Mouse (Mus musculus) embryo, embryonic 11 days (tissue): Measurements from ENCODE around the gene Kcnd3.
A peak's percentile ranks its signal among the peaks of the same experiment; 100 is the strongest.

ENCODE experiments used
- DNase-seq: peaks from one replicate; pipeline ENCODE4 v3.0.0-alpha.2; 2015

Gene Kcnd3

GRCm38 (mm10) chr3:105466538-105466937 lies 14.4 kb downstream of the Kcnd3 start:
- DNase-seq = no peak

- DNase-seq = no peak
Measured at GRCm38 (mm10) chr3:105472564-105472963, 20.4 kb downstream of the Kcnd3 start.

DNA sequence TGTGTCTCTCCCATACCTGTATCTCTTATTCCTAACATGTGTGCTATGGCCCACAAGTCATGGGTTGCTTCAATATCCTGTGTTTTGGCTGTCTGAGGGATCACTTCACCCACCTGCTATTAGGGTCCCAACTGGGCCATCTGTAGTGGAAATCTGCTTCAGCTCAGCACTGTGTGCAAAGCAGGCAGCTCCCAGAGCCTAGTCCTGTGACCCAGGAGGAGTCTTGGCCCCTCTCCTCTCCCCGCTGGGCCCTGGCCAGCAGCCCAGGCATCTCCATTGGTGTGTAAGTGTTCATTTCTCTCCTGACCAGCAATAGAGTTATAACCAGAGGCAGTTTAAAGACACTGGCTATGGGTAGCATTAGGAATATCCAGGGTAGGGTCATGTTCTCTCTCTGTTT lies 24.3 kb downstream of the Kcnd3 start:
- DNase-seq = no peak

- DNase-seq = no peak
Measured at GRCm38 (mm10) chr3:105478876-105479275, 26.7 kb downstream of the Kcnd3 start.

DNA sequence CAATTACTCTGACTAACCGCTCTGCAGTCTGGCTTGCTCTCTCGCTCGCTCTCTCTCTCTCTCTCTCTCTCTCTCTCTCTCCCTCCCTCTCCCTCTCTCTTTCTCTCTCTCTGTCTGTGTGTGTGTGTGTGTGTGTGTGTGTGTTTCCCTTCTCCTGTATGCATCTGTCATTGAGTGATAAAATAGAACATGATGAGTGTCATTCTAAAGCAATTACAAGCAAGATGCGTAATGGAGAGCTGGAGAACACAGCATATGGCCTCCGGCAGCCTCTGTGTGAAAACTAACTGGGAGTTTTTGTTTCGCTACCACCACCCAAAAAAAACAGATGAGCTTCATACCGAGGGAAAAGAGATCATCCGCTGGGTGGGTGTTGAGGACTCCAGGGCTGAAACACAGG lies 29.3 kb downstream of the Kcnd3 start:
- DNase-seq = no peak

DNA sequence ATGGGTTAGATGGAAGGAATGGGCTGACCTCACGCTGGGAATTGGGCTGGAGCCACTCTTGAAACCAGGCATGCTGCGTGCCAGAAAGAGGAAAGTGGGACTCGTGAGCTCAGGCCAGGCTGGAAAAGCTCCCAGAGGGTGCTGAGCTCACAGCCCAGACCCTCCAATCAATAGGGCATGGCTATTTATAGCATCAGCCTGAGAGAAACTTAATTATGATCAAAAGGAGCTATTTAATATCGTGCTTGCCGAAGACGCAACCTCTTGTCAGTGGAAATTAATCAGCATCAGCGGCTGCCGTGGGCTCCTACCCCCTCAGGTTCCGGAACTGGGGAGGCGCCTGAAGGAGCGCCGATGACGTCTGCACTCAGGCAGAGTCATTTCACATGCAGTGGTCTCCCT lies 31.5 kb downstream of the Kcnd3 start:
- DNase-seq = no peak

GRCm38 (mm10) chr3:105487171-105487570 lies 35.0 kb downstream of the Kcnd3 start:
- peak; percentile 66 for DNase-seq

- DNase-seq = no peak
Measured at GRCm38 (mm10) chr3:105489607-105490006, 37.5 kb downstream of the Kcnd3 start.

DNA sequence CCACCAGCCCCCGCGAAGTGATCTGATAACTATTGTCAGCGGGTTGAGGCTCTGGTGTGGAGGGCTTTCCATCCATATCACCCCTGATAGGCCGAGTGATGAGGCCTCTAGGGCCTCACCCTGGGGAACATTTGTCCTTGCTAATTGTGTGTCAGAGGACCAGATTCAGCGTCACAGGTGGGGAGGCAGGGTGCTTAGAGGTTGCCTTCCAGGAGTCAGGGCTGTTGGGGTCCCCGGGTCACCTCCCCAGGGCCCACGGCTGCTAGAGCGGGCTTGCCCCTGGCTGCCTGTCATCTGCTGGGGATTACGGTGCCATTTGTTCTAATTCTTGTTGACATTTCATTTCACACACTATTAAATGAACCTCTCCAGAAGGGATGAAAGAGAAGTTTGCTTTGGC lies 42.8 kb downstream of the Kcnd3 start:
- DNase-seq = peak; percentile 50

DNA sequence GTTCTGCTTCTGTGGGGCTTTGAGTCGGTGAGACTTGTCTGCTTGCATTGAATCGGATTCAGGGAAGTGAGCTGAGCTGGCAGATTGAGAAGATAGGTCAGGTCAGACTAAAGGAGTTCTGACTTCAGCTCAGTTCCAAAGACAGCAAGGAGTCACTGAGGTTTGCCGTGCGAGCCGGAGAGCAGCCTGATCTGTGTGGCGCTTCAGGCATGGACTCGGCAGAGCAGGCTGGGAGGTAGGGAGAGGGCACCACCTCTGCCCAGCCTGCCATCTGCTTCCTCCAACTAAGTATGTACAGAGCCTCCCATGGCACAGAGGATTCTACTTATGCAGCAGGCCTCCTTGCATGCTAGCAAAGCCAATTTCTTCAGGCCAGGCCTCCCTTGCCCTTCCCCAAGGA lies 44.1 kb downstream of the Kcnd3 start:
- DNase-seq = no peak

DNA sequence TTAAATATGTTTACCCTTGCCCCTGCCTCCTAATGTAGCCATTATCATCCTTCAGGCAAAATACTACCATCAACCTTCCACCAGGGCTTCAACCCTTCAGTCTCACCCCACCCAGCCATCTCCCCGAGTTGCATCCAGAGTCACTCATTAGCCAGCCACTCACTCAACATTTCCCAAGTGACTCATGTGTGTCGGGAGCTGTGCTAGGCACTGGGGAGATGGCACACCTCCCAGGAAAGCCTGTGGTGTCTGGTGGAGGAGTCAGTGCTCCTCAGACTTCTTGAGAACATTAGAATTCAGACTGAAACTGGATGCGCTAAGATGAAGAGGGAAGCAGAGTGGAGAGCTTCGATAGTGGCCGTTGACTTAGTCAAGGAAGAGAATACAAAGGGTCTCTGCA lies 44.8 kb downstream of the Kcnd3 start:
- no peak for DNase-seq

GRCm38 (mm10) chr3:105501071-105501470 lies 48.9 kb downstream of the Kcnd3 start:
- no peak for DNase-seq

- DNase-seq = no peak
Measured at GRCm38 (mm10) chr3:105504272-105504671, 52.1 kb downstream of the Kcnd3 start.

DNA sequence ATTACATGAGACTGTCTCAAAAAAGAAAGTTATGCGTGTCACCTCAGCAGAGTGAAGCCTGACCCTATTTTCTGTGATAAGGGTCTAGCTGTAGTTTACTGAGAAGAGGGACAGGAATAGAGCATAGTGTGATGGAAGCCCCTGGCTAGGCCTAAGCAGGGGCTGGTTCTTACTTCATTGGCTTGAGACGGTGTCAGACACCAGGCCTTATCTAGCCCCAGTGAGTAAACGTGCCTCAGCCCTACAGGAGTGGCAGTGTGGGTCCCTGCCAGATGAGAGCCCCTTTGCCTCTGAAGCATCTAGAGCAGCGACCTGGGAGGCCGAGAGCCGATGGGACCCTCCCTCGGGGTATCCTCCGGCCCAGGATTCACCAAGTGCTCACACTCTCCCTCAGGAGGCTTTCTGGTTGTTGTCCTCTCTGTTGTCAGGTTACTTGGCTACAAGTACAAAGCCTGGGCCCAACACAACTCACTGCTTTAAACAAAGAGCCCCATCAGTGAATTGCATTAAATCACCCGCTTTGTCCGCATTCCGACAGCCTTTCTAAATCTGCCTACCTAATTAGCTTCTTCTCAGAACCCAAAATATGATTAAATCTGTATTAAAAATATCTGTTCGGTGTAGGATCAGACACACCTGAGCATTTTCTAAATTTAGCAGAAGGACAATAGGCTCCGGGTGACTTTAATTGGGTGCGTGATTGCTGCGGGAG lies 53.2 kb downstream of the Kcnd3 start:
- no peak for DNase-seq

DNA sequence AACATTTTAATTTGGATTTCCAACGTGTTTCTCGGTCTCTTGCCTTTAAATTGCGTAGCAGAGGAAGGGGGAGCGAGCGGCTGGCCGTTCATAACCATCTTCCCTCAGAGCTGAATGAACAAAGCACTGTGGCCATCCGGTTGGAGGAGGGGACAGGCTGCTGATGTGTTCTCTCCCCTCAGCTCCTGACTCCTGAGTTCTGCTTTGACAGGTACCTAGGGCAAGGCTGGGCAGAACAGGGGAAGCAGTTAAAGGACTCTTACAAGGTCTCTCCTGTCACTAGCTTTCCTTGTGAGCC lies 53.7 kb downstream of the Kcnd3 start:
- no peak for DNase-seq

DNA sequence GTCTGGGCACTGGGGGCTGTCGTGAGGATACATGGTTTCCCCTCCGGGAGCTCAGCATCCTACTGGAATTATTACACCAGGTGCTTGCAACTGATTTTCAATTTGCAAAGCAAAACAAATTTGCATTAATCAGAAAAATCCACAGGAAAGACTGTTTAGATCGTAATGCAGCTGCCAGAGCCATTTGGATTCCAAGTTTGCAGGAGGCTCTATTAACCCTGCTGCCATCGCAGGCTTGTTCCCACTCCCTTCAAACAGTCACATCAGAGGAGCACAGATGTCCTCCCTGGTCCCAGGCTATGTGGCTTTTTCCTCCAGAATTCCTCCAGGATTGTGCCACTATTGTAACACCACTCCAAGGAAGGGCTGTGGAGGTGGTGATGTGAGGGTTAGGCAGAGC lies 54.5 kb downstream of the Kcnd3 start:
- no peak for DNase-seq

DNA sequence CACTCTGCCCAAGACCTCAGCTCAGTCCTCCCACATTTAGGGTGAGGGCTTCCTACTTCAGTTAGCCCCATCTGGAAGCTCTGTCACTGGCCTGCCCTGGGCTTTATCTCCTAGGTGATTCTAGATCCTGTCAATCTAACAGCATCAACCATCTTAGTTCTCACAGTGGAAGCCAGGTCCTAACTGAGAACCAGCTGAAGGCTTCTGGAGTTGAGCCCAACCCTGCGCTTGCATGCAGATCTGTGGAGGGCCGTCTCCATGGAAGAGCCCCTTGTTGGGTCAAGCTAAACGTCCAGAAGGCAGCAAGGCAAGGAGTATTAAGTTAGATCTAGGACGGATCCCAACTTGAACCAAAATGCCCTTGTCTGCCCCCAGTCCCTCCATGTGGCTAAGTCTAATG lies 57.2 kb downstream of the Kcnd3 start:
- no peak for DNase-seq

GRCm38 (mm10) chr3:105511836-105512235 lies 59.7 kb downstream of the Kcnd3 start:
- DNase-seq = no peak

DNA sequence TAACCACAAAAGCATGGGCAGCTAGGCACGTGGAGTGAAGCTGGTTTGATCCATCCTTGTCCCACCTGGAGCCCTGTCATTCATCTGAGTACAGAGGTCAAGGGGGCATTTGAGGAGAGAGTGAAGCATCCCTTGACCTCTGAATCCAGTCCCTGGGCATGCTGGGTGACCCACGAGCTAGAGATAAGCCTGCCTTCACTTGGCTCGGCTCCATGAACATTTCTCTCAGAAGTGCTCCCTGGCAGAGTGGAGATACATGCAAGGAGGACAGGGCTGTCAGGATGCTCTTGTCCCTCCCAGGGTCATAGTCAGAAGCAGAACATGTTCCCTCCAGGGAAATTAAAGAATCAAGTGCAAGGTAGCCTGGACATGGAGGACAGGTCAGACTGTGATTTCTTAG lies 62.1 kb downstream of the Kcnd3 start:
- no peak for DNase-seq

DNA sequence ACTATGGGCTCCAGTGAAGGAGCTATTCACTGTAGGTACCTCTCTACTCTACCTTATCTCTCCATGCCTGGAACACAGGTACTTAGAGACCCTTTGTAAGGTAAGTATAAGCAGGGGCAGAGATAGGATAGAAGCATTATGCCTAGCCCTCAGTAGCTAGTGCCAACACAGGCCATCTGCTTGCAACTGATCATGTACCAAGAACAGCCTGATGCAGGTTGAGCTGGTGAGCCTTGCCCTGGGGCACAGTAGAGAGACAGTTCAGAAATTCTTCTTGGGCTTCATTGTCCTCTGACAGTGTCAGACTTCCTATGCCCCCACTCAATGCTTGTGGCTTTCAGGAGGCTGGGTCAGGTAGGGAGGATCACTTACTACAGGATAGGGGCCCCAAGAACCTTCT lies 62.9 kb downstream of the Kcnd3 start:
- no peak for DNase-seq

- no peak for DNase-seq
Measured at GRCm38 (mm10) chr3:105515640-105516039, 63.5 kb downstream of the Kcnd3 start.

DNA sequence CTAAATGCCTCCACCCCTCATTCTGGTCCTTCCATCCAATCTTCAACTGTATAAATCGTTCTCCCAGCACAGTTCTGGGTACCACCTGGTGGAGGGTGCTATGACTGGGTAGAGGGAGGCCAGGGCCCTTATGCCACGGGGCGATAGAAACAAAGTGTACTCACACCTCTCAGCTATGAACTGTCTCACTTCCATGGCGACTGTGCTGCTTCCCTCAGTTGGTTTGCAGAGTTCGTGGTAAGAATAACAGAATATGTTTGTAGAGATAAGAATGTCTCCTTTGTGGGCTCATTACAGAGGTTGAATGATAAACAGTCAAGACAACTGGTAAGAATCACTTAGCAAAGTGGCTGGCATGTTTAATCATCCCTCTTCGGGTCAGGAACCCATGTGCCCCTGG lies 68.3 kb downstream of the Kcnd3 start:
- no peak for DNase-seq

DNA sequence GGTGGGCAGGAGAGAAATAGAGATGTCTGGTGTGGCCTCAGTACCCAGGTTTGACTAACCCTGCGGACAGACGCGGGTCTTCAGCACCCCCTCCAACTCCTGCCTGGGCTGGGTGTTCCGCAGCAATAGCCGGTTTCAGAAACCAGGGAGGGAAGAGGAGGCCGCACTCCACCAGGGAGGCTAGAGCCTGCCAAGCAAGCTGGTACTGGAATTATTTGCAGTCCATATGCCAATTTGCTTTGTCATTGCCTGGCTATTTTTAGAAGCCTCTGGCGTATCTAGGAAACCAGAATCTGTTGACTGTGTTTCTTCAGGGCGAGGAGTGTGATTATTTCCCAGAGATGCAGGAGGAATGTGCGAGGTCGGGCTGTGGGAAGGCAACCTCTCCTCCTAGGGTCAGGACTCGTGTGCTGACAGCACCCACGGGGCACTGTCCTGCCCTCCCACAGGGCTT lies 69.1 kb downstream of the Kcnd3 start:
- DNase-seq = no peak

- DNase-seq = no peak
Measured at GRCm38 (mm10) chr3:105521639-105522038, 69.5 kb downstream of the Kcnd3 start.

- DNase-seq = no peak
Measured at GRCm38 (mm10) chr3:105528860-105529259, 76.7 kb downstream of the Kcnd3 start.

GRCm38 (mm10) chr3:105529700-105530099 lies 77.6 kb downstream of the Kcnd3 start:
- DNase-seq = peak; percentile 57
